Mouse (Mus musculus): ENCODE data around the gene Parp4. TPM values are rescaled to one million over a fixed set of nuclear protein-coding genes. Genes with fewer than 3 reads are reported as not detected.

Parp4 gene
- total RNA-seq, 1 experiment from 2014 or later = 21.0 TPM

Other genes starting within 250 kb of the Parp4 start
- gene Atp12a, start 210.6 kb upstream of the Parp4 start, total RNA-seq (2017) = not detected in 2 replicates
- 10.6 and 13.0 TPM in 2 replicates for gene Rnf17, start 173.0 kb upstream of the Parp4 start, total RNA-seq (2017)
- gene Cenpj, start 194 bp upstream of the Parp4 start, total RNA-seq (2017) = 15.1 and 27.1 TPM in 2 replicates
- gene Mphosph8, start 92.6 kb downstream of the Parp4 start, total RNA-seq (2017) = 42.8 and 47.9 TPM in 2 replicates
- gene Pspc1, start 202.7 kb downstream of the Parp4 start, total RNA-seq (2017) = 101 and 166 TPM in 2 replicates
- 21.6 and 23.7 TPM in 2 replicates for gene Zmym5, start 236.1 kb downstream of the Parp4 start, total RNA-seq (2017)

Measured in common myeloid progenitor, adult 5-6 weeks (primary cell).